19 mouse cellular contexts compared by ENCODE assay signal in the genomic region with DNA sequence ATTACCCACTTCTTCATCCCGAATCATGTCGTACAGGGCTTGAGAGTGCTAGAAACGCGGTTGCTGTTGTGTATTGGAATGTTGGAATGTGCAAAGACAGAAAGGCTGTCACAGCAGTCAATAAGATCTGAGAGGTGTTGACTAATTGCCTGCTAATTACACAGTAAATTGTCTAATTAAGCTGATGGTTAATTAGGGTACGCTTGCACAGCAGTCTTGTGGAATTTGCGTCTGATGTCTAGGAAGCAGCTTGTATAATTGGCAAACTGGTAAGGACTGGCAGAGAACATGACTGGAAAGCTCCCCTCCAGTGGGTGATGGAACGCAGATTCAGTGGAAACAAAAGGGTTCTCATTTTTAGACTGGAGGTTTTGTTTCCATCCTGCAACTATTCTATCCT.
DNase-seq lines count a peak whose midpoint lies in the region; ATAC-seq lines count a peak whose summit lies in the region.
"Had no signal": no experiment of that assay in that cellular context is flagged by ENCODE, and none has a peak within 500 bp of the region (broad histone marks: within the 10 kb centered on the region; RNA-seq: fewer than 3 reads in every experiment).

No protein-coding gene starts in this region.

- no peak overlapping the region for H3K4me2 ChIP-seq in midbrain, embryonic 15.5 days
- H3K4me2 ChIP-seq in midbrain, embryonic 13.5 days (replicated peaks), result no peak overlapping the region
- H3K4me2 ChIP-seq in forebrain, embryonic 14.5 days (ENCODE audit: low read length), result no peak overlapping the region
- H3K4me2 ChIP-seq: liver, embryonic 11.5 days; lung, embryonic 14.5 days; stomach, embryonic 15.5 days had no signal

- no peaks in the 10 kb centered on the region for H3K9me3 ChIP-seq in midbrain, embryonic 15.5 days
- H3K9me3 ChIP-seq in midbrain, embryonic 13.5 days, result no peaks in the 10 kb centered on the region
- H3K9me3 ChIP-seq in forebrain, embryonic 14.5 days (replicated peaks; ENCODE audit: control insufficient read depth, low read length), result no peaks in the 10 kb centered on the region
- H3K9me3 ChIP-seq: limb, embryonic 10.5 days; stomach, embryonic 15.5 days had no signal

- no peaks in the 10 kb centered on the region for H3K4me1 ChIP-seq in midbrain, embryonic 15.5 days
- H3K4me1 ChIP-seq in midbrain, embryonic 13.5 days (replicated peaks), result no peaks in the 10 kb centered on the region
- H3K4me1 ChIP-seq in forebrain, embryonic 14.5 days (ENCODE audit: control insufficient read depth, insufficient read depth, low read length), result no peaks in the 10 kb centered on the region
- H3K4me1 ChIP-seq: limb, embryonic 10.5 days; stomach, embryonic 15.5 days had no signal

- no peaks in the 10 kb centered on the region for H3K36me3 ChIP-seq in midbrain, embryonic 15.5 days (replicated peaks)
- no peaks in the 10 kb centered on the region for H3K36me3 ChIP-seq in midbrain, embryonic 13.5 days
- no peaks in the 10 kb centered on the region for H3K36me3 ChIP-seq in forebrain, embryonic 14.5 days (ENCODE audit: control insufficient read depth, insufficient read depth, low read length)
- H3K36me3 ChIP-seq: limb, embryonic 10.5 days; stomach, embryonic 15.5 days had no signal

- 63% methylated on average over 7 of the region's 7 CpGs for WGBS in midbrain, embryonic 15.5 days
- 75% methylated on average over 7 of the region's 7 CpGs for WGBS in midbrain, embryonic 13.5 days
- WGBS in forebrain, embryonic 14.5 days, result 9% methylated on average over 7 of the region's 7 CpGs

- H3K27me3 ChIP-seq in midbrain, embryonic 15.5 days (replicated peaks), result no peaks in the 10 kb centered on the region
- no peaks in the 10 kb centered on the region for H3K27me3 ChIP-seq in midbrain, embryonic 13.5 days
- H3K27me3 ChIP-seq in forebrain, embryonic 14.5 days (replicated peaks; ENCODE audit: control insufficient read depth, insufficient read depth, low read length), result peaks cover 5% of the 10 kb centered on the region; the same call in 1 of the 2 replicates
- H3K27me3 ChIP-seq: CH12.LX; stomach, embryonic 15.5 days had no signal

- 0 out of 2 replicates have a peak, but pooled peaks have one; percentile 17 for ATAC-seq in midbrain, embryonic 15.5 days (replicated peaks)
- no peak for ATAC-seq in midbrain, embryonic 13.5 days
- ATAC-seq in forebrain, embryonic 14.5 days, result peak; percentile 99

- no peak overlapping the region for H3K27ac ChIP-seq in midbrain, embryonic 15.5 days
- no peak overlapping the region for H3K27ac ChIP-seq in midbrain, embryonic 13.5 days
- H3K27ac ChIP-seq in forebrain, embryonic 14.5 days (ENCODE audit: low read depth, low read length), result no peak overlapping the region
- H3K27ac ChIP-seq: limb, embryonic 10.5 days; macrophage; stomach, embryonic 15.5 days had no signal

- peak; percentile 35 for DNase-seq in heart, adult 11 months
- no peak for DNase-seq in heart, postnatal 14 days
- peak; percentile 94 for DNase-seq in forebrain, embryonic 14.5 days (ENCODE audit: low spot score)
- peak; percentile 48 for DNase-seq in retina, embryonic 14.5 days (ENCODE audit: low spot score)
- DNase-seq in adrenal gland, adult 8-10 months, result no peak
- DNase-seq in kidney, adult 8-10 months, result no peak
- DNase-seq: adrenal gland, postnatal 25 days; cerebellum, postnatal 25 days; gastrocnemius, postnatal 10 days; kidney, adult 2 months; kidney, postnatal 25 days; lung, embryonic 14.5 days had no signal

- H3K9ac ChIP-seq in midbrain, embryonic 15.5 days, result no peak overlapping the region
- no peak overlapping the region for H3K9ac ChIP-seq in midbrain, embryonic 13.5 days (replicated peaks)
- no peak overlapping the region for H3K9ac ChIP-seq in forebrain, embryonic 14.5 days (ENCODE audit: low read length)
- H3K9ac ChIP-seq: lung, embryonic 14.5 days; stomach, embryonic 15.5 days had no signal

- no peak overlapping the region for H3K4me3 ChIP-seq in midbrain, embryonic 15.5 days
- H3K4me3 ChIP-seq in midbrain, embryonic 13.5 days (replicated peaks), result no peak overlapping the region
- no peak overlapping the region for H3K4me3 ChIP-seq in forebrain, embryonic 14.5 days (ENCODE audit: low read depth, low read length)
- H3K4me3 ChIP-seq: limb, embryonic 10.5 days; stomach, embryonic 15.5 days had no signal

- intact Hi-C loops in heart, postnatal 14 days (cut with DNase I), result no loop called here

Comparison
In these comparisons a context has a peak if more than half of its experiments do, and no peak if none do; other contexts are left out.
1. DNase-seq: peak in heart, adult 11 months (single experiment), forebrain, embryonic 14.5 days (single experiment) and retina, embryonic 14.5 days (single experiment); none in heart, postnatal 14 days (0 of 2), adrenal gland, adult 8-10 months (single experiment) and kidney, adult 8-10 months (0 of 2).